Mouse (Mus musculus) layer of hippocampus, postnatal 36 days (tissue): Measurements from ENCODE around the gene Sap30. TPM values are rescaled to one million over a fixed set of nuclear protein-coding genes. Genes with fewer than 3 reads are reported as not detected.
"Not testable (repeated sequence)": the region's sequence is repeated elsewhere in the genome, so short reads cannot be mapped to it uniquely, and the experiment has no call there.

Source experiments
- DNase-seq, 2 experiments: peaks; one replicate each; pipeline ENCODE4 v3.0.0; 2022
- total RNA-seq, 2 experiments: library from RNA; stranded (reverse); gene quantifications; 2 replicates each; pipeline ENCODE4 v1.2.3; 2021

The Sap30 gene
- total RNA-seq = 10 to 100 TPM; 12.1 to 13.6 TPM

GRCm38 (mm10) chr8:57487441-57488155 lies at the start of gene Sap30:
Gene Sap30, minus strand, starts transcription at chr8:57487860.
- DNase-seq = peak; percentile 98 to 99

GRCm38 (mm10) chr8:57536167-57536566 lies 48.5 kb upstream of the Sap30 start:
- no peak for DNase-seq

GRCm38 (mm10) chr8:57534495-57534894 lies 46.8 kb upstream of the Sap30 start:
- DNase-seq = no peak

GRCm38 (mm10) chr8:57533106-57533505 lies 45.4 kb upstream of the Sap30 start:
- DNase-seq = no peak

- no peak for DNase-seq
Observed at GRCm38 (mm10) chr8:57532223-57532622, 44.6 kb upstream of the Sap30 start.

- DNase-seq = peak; percentile 67 to 75
Observed at GRCm38 (mm10) chr8:57530666-57531349, 43.1 kb upstream of the Sap30 start.

GRCm38 (mm10) chr8:57530238-57530637 lies 42.6 kb upstream of the Sap30 start:
- no peak for DNase-seq

- DNase-seq = no peak
Observed at GRCm38 (mm10) chr8:57528036-57528435, 40.4 kb upstream of the Sap30 start.

- no peak for DNase-seq
Observed at GRCm38 (mm10) chr8:57520186-57520786, 32.6 kb upstream of the Sap30 start.

GRCm38 (mm10) chr8:57517723-57518122 lies 30.1 kb upstream of the Sap30 start:
- DNase-seq = no peak

- DNase-seq = not testable (repeated sequence)
Observed at GRCm38 (mm10) chr8:57516685-57517084, 29.0 kb upstream of the Sap30 start.

GRCm38 (mm10) chr8:57513178-57513661 lies 25.6 kb upstream of the Sap30 start:
- not testable (repeated sequence) for DNase-seq

GRCm38 (mm10) chr8:57512141-57513056 lies 24.7 kb upstream of the Sap30 start:
- DNase-seq = no peak

GRCm38 (mm10) chr8:57511316-57512118 lies 23.9 kb upstream of the Sap30 start, which contains the start of gene Hmgb2:
Gene Hmgb2, plus strand, starts transcription at chr8:57511907.
- peak; percentile 98 to 99 for DNase-seq

- DNase-seq = no peak
Observed at GRCm38 (mm10) chr8:57510791-57511315, 23.2 kb upstream of the Sap30 start.

- DNase-seq = no peak
Observed at GRCm38 (mm10) chr8:57508657-57509056, 21.0 kb upstream of the Sap30 start.

- DNase-seq = no peak
Observed at GRCm38 (mm10) chr8:57507556-57508063, 19.9 kb upstream of the Sap30 start.

GRCm38 (mm10) chr8:57505500-57505899 lies 17.8 kb upstream of the Sap30 start:
- not testable (repeated sequence) for DNase-seq

- no peak for DNase-seq
Observed at GRCm38 (mm10) chr8:57503641-57504040, 16.0 kb upstream of the Sap30 start.

- DNase-seq = peak; percentile 23 to 32
Observed at GRCm38 (mm10) chr8:57498847-57499511, 11.3 kb upstream of the Sap30 start.
